Mouse (Mus musculus) heart, embryonic 13.5 days (tissue): ENCODE data around the gene Smyd4. TPM values are rescaled to one million over a fixed set of nuclear protein-coding genes. Genes with fewer than 3 reads are reported as not detected.

Source experiments
- ATAC-seq: fragments of 200-750 bp; cut with Nextera tagmentation; 2 replicates; pipeline ENCODE4 v1.8.0; 2017; ENCODE audit warnings: moderate TSS enrichment; ENCODE audit not compliant: insufficient number of reproducible peaks, low FRiP score, low TSS enrichment; ENCODE audit errors: extremely low read depth
- H3K27ac ChIP-seq: fragments of 300-500 bp; sonication (generic); replicated peaks from 2 replicates; pipeline ENCODE4 v1.5.1; 2015; ENCODE audit warnings: moderate library complexity, mild to moderate bottlenecking, inconsistent platforms
- H3K27me3 ChIP-seq: fragments of 300-500 bp; sonication (generic); replicated peaks from 2 replicates; pipeline ENCODE4 v1.6.1; 2015; ENCODE audit warnings: mild to moderate bottlenecking, inconsistent platforms
- H3K36me3 ChIP-seq: fragments of 300-500 bp; sonication (generic); 2 replicates; pipeline ENCODE4 v1.6.1; 2015; ENCODE audit warnings: mild to moderate bottlenecking, inconsistent platforms
- H3K4me1 ChIP-seq: fragments of 300-500 bp; sonication (generic); 2 replicates; pipeline ENCODE4 v1.6.1; 2015; ENCODE audit warnings: inconsistent platforms
- H3K4me2 ChIP-seq: fragments of 300-500 bp; sonication (generic); 2 replicates; pipeline ENCODE4 v1.6.1; 2015; ENCODE audit warnings: inconsistent platforms, mild to moderate bottlenecking, moderate library complexity
- H3K4me3 ChIP-seq: fragments of 300-500 bp; sonication (generic); 2 replicates; pipeline ENCODE4 v1.5.1; 2015; ENCODE audit warnings: moderate library complexity, mild to moderate bottlenecking, inconsistent platforms
- H3K9ac ChIP-seq: fragments of 300-500 bp; sonication (generic); 2 replicates; pipeline ENCODE4 v1.6.1; 2015; ENCODE audit warnings: inconsistent platforms, mild to moderate bottlenecking, moderate library complexity
- H3K9me3 ChIP-seq: fragments of 300-500 bp; sonication (generic); 2 replicates; pipeline ENCODE4 v1.6.1; 2016; ENCODE audit warnings: inconsistent platforms
- WGBS: fragments of 180-500 bp; shearing (Covaris S2); methylation state at CpG from one replicate; pipeline ENCODE4 v1.1.7; 2015; ENCODE audit warnings: mixed read lengths; 5-methylcytosine and 5-hydroxymethylcytosine counted together
- polyA plus RNA-seq: library from polyadenylated mRNA; unstranded; fragments of >200 nt; fragmentation: Nextera tagmentation; extraction: Ambion mirVana; gene quantifications from 2 replicates; pipeline ENCODE4 v1.2.1, GENCODE M21; 2015

Smyd4 gene
- 12.9 and 13.1 TPM in 2 replicates for polyA plus RNA-seq

GRCm38 (mm10) chr11:75348199-75348889, at the start of gene Smyd4, which contains the start of gene Rpa1:
Smyd4 (plus strand) TSS chr11:75348433.
Rpa1 (minus strand) TSS chr11:75348324.
- peak within 1 kb of the TSS; percentile 96 for H3K9ac ChIP-seq
- H3K4me2 ChIP-seq = peak within 1 kb of the TSS; percentile 94
- peak within 1 kb of the TSS; percentile 89 for H3K27ac ChIP-seq
- under 1% methylated on average over 56 of the region's 56 CpGs for WGBS
- H3K9me3 ChIP-seq = no peaks in the 10 kb centered on the region
- peak; percentile 99 for ATAC-seq
- H3K4me3 ChIP-seq = peak within 1 kb of the TSS; percentile 93
- peaks cover 53% of the 10 kb centered on the region for H3K4me1 ChIP-seq
- no peaks in the 10 kb centered on the region for H3K27me3 ChIP-seq
- H3K36me3 ChIP-seq = peaks cover 15% of the 10 kb centered on the region

- Histone ChIP-seq H3K9ac (peak overlapping the region; percentile 34), H3K27ac (peak overlapping the region; percentile 83)
- no peak for ATAC-seq
Measured at GRCm38 (mm10) chr11:75298491-75298890, 49.7 kb upstream of the Smyd4 start.

GRCm38 (mm10) chr11:75299786-75300185, 48.4 kb upstream of the Smyd4 start:
- Histone ChIP-seq H3K4me3 (no peak overlapping the region), H3K4me2 (no peak overlapping the region), H3K9me3 (no peaks in the 10 kb centered on the region), H3K36me3 (peaks cover 53% of the 10 kb centered on the region), H3K4me1 (peaks cover 43% of the 10 kb centered on the region), H3K27me3 (peaks cover 3% of the 10 kb centered on the region; the same call in 1 of the 2 replicates), H3K27ac (no peak overlapping the region), H3K9ac (no peak overlapping the region)
- 89% methylated on average over 10 of the region's 10 CpGs for WGBS
- no peak for ATAC-seq

More at GRCm38 (mm10) chr11:75298491-75298890, 49.7 kb upstream of the Smyd4 start:
- WGBS = 21% methylated on average over 11 of the region's 11 CpGs
- H3K36me3 ChIP-seq = peaks cover 42% of the 10 kb centered on the region
- peaks cover 56% of the 10 kb centered on the region for H3K4me1 ChIP-seq
- no peak overlapping the region; the same call in 1 of the 2 replicates for H3K4me2 ChIP-seq
- H3K27me3 ChIP-seq = peaks cover 5% of the 10 kb centered on the region; the same call in 1 of the 2 replicates
- no peak overlapping the region for H3K4me3 ChIP-seq
- no peaks in the 10 kb centered on the region for H3K9me3 ChIP-seq

GRCm38 (mm10) chr11:75300954-75301353, 47.3 kb upstream of the Smyd4 start:
- Histone ChIP-seq H3K9ac (no peak overlapping the region), H3K36me3 (peaks cover 65% of the 10 kb centered on the region), H3K9me3 (no peaks in the 10 kb centered on the region), H3K4me1 (peaks cover 34% of the 10 kb centered on the region), H3K27ac (no peak overlapping the region), H3K4me2 (no peak overlapping the region), H3K27me3 (peaks cover 1% of the 10 kb centered on the region; the same call in 1 of the 2 replicates), H3K4me3 (no peak overlapping the region)
- ATAC-seq = no peak
- 68% methylated on average over 9 of the region's 9 CpGs for WGBS

- H3K4me2 ChIP-seq = no peak overlapping the region
- ATAC-seq = no peak
Measured at GRCm38 (mm10) chr11:75304797-75305196, 43.4 kb upstream of the Smyd4 start.

GRCm38 (mm10) chr11:75308650-75309049, 39.6 kb upstream of the Smyd4 start:
- Histone ChIP-seq H3K4me3 (no peak overlapping the region), H3K27ac (no peak overlapping the region), H3K36me3 (peaks cover 95% of the 10 kb centered on the region), H3K4me1 (peaks cover 5% of the 10 kb centered on the region; the same call in 1 of the 2 replicates), H3K27me3 (no peaks in the 10 kb centered on the region), H3K4me2 (no peak overlapping the region), H3K9ac (no peak overlapping the region), H3K9me3 (no peaks in the 10 kb centered on the region)
- ATAC-seq = no peak
- WGBS = 84% methylated on average over 4 of the region's 4 CpGs

More at GRCm38 (mm10) chr11:75304797-75305196, 43.4 kb upstream of the Smyd4 start:
- Histone ChIP-seq H3K9me3 (no peaks in the 10 kb centered on the region), H3K9ac (no peak overlapping the region), H3K27ac (no peak overlapping the region), H3K27me3 (no peaks in the 10 kb centered on the region), H3K4me3 (no peak overlapping the region), H3K36me3 (peaks cover 97% of the 10 kb centered on the region), H3K4me1 (no peaks in the 10 kb centered on the region)
- WGBS = 87% methylated on average over 9 of the region's 9 CpGs

GRCm38 (mm10) chr11:75310813-75311212, 37.4 kb upstream of the Smyd4 start:
- Histone ChIP-seq H3K4me2 (no peak overlapping the region), H3K9ac (no peak overlapping the region), H3K36me3 (peaks cover 95% of the 10 kb centered on the region), H3K27ac (no peak overlapping the region), H3K27me3 (no peaks in the 10 kb centered on the region), H3K4me1 (peaks cover 5% of the 10 kb centered on the region; the same call in 1 of the 2 replicates), H3K4me3 (no peak overlapping the region), H3K9me3 (no peaks in the 10 kb centered on the region)
- ATAC-seq = no peak
- 83% methylated on average over 8 of the region's 8 CpGs for WGBS

GRCm38 (mm10) chr11:75311751-75312150, 36.5 kb upstream of the Smyd4 start:
- Histone ChIP-seq H3K4me2 (no peak overlapping the region), H3K36me3 (peaks cover 94% of the 10 kb centered on the region), H3K27me3 (no peaks in the 10 kb centered on the region), H3K4me1 (peaks cover 5% of the 10 kb centered on the region; the same call in 1 of the 2 replicates), H3K4me3 (no peak overlapping the region), H3K9me3 (no peaks in the 10 kb centered on the region), H3K9ac (no peak overlapping the region), H3K27ac (no peak overlapping the region)
- 84% methylated on average over 6 of the region's 6 CpGs for WGBS
- ATAC-seq = no peak

GRCm38 (mm10) chr11:75313834-75314233, 34.4 kb upstream of the Smyd4 start:
- H3K27ac ChIP-seq = no peak overlapping the region
- ATAC-seq = no peak
- H3K27me3 ChIP-seq = no peaks in the 10 kb centered on the region
- H3K36me3 ChIP-seq = peaks cover 90% of the 10 kb centered on the region
- H3K4me2 ChIP-seq = no peak overlapping the region
- no peak overlapping the region for H3K9ac ChIP-seq
- 76% methylated on average over 8 of the region's 8 CpGs for WGBS
- no peaks in the 10 kb centered on the region for H3K9me3 ChIP-seq
- H3K4me1 ChIP-seq = peaks cover 11% of the 10 kb centered on the region
- H3K4me3 ChIP-seq = no peak overlapping the region

- Histone ChIP-seq H3K9me3 (no peaks in the 10 kb centered on the region), H3K4me1 (peaks cover 16% of the 10 kb centered on the region; the same call in 1 of the 2 replicates), H3K4me3 (no peak overlapping the region), H3K27me3 (no peaks in the 10 kb centered on the region), H3K9ac (no peak overlapping the region), H3K36me3 (peaks cover 47% of the 10 kb centered on the region), H3K4me2 (no peak overlapping the region), H3K27ac (no peak overlapping the region)
- ATAC-seq = no peak
- WGBS = 73% methylated on average over 14 of the region's 14 CpGs
Measured at GRCm38 (mm10) chr11:75318351-75319221, 29.6 kb upstream of the Smyd4 start.

GRCm38 (mm10) chr11:75319246-75319645, 29.0 kb upstream of the Smyd4 start:
- ATAC-seq = no peak
- H3K27ac ChIP-seq = no peak overlapping the region

More at GRCm38 (mm10) chr11:75319246-75319645, 29.0 kb upstream of the Smyd4 start:
- H3K4me1 ChIP-seq = peaks cover 16% of the 10 kb centered on the region; the same call in 1 of the 2 replicates
- H3K36me3 ChIP-seq = peaks cover 42% of the 10 kb centered on the region
- no peaks in the 10 kb centered on the region for H3K9me3 ChIP-seq
- no peak overlapping the region for H3K9ac ChIP-seq
- 75% methylated on average over 5 of the region's 5 CpGs for WGBS
- H3K4me2 ChIP-seq = no peak overlapping the region
- H3K4me3 ChIP-seq = no peak overlapping the region
- no peaks in the 10 kb centered on the region for H3K27me3 ChIP-seq
